Mouse (Mus musculus) heart, embryonic 11.5 days (tissue): Measurements from ENCODE around the gene Gm37240. TPM values are rescaled to one million over a fixed set of nuclear protein-coding genes. Genes with fewer than 3 reads are reported as not detected.

ENCODE experiments used
- ATAC-seq: fragments of 200-750 bp; cut with Nextera tagmentation; replicated peaks from 2 replicates; pipeline ENCODE4 v1.8.0; 2017; ENCODE audit warnings: moderate library complexity; ENCODE audit not compliant: insufficient number of reproducible peaks, low FRiP score, low TSS enrichment
- H3K27ac ChIP-seq: fragments of 300-500 bp; sonication (generic); 2 replicates; pipeline ENCODE4 v1.5.1; 2014; ENCODE audit warnings: mild to moderate bottlenecking, low read depth, low read length
- H3K27me3 ChIP-seq: fragments of 300-500 bp; sonication (generic); 2 replicates; pipeline ENCODE4 v1.6.1; 2014; ENCODE audit warnings: mild to moderate bottlenecking, low read length, mixed read lengths; ENCODE audit not compliant: control insufficient read depth, insufficient read depth
- H3K36me3 ChIP-seq: fragments of 300-500 bp; sonication (generic); 2 replicates; pipeline ENCODE4 v1.6.1; 2014; ENCODE audit warnings: mild to moderate bottlenecking, low read length, moderate library complexity, mixed read lengths; ENCODE audit not compliant: control insufficient read depth, insufficient read depth
- H3K4me1 ChIP-seq: fragments of 300-500 bp; sonication (generic); 2 replicates; pipeline ENCODE4 v1.6.1; 2014; ENCODE audit warnings: low read length; ENCODE audit not compliant: control insufficient read depth, insufficient read depth
- H3K4me2 ChIP-seq: fragments of 300-500 bp; sonication (generic); 2 replicates; pipeline ENCODE4 v1.6.1; 2014; ENCODE audit warnings: mild to moderate bottlenecking, moderate library complexity
- H3K4me3 ChIP-seq: fragments of 300-500 bp; sonication (generic); 2 replicates; pipeline ENCODE4 v1.5.1; 2014; ENCODE audit warnings: low read depth, low read length
- H3K9ac ChIP-seq: fragments of 300-500 bp; sonication (generic); 2 replicates; pipeline ENCODE4 v1.6.1; 2014; ENCODE audit warnings: mild to moderate bottlenecking, low read depth, low read length, moderate library complexity
- H3K9me3 ChIP-seq: fragments of 300-500 bp; sonication (generic); replicated peaks from 2 replicates; pipeline ENCODE4 v1.6.1; 2016; ENCODE audit warnings: low read length; ENCODE audit not compliant: control insufficient read depth
- WGBS: fragments of 180-500 bp; shearing (Covaris S2); extraction: QIAGEN DNeasy Blood & Tissue Kit; methylation state at CpG from one replicate; pipeline ENCODE4 v1.1.7; 2014; ENCODE audit not compliant: insufficient replicate concordance; 5-methylcytosine and 5-hydroxymethylcytosine counted together
- polyA plus RNA-seq: library from polyadenylated mRNA; unstranded; fragments of >200 nt; fragmentation: Nextera tagmentation; extraction: Ambion mirVana; gene quantifications from 2 replicates; pipeline ENCODE4 v1.2.1, GENCODE M21; 2014

Gm37240 gene
- polyA plus RNA-seq, 1 experiment from 2014 or later, result 4.5 TPM

- no peak overlapping the region for H3K27ac ChIP-seq
- H3K9me3 ChIP-seq, result no peaks in the 10 kb centered on the region; the same call in 1 of the 2 replicates
- WGBS, result 58% methylated on average over 28 of the region's 28 CpGs
- ATAC-seq, result 0 out of 2 replicates have a peak, but pooled peaks have one; percentile 18
- H3K4me3 ChIP-seq, result no peak overlapping the region
- H3K4me2 ChIP-seq, result no peak overlapping the region
- H3K9ac ChIP-seq, result no peak overlapping the region
- no peaks in the 10 kb centered on the region for H3K36me3 ChIP-seq
- no peaks in the 10 kb centered on the region for H3K27me3 ChIP-seq
- peaks cover 13% of the 10 kb centered on the region; the same call in 1 of the 2 replicates for H3K4me1 ChIP-seq
These were observed 712.5 kb downstream of the Gm37240 start for GRCm38 (mm10) chr3:85174542-85175469.

GRCm38 (mm10) chr3:85173441-85174071 is 713.8 kb downstream of the Gm37240 start:
- 56% methylated on average over 6 of the region's 6 CpGs for WGBS
- H3K27me3 ChIP-seq, result no peaks in the 10 kb centered on the region
- no peak overlapping the region for H3K9ac ChIP-seq
- H3K4me1 ChIP-seq, result peaks cover 13% of the 10 kb centered on the region; the same call in 1 of the 2 replicates
- H3K4me3 ChIP-seq, result no peak overlapping the region
- H3K4me2 ChIP-seq, result no peak overlapping the region
- no peak overlapping the region for H3K27ac ChIP-seq
- H3K36me3 ChIP-seq, result no peaks in the 10 kb centered on the region
- no peaks in the 10 kb centered on the region; the same call in 1 of the 2 replicates for H3K9me3 ChIP-seq
- ATAC-seq, result no peak

- Histone ChIP-seq H3K9me3 (no peaks in the 10 kb centered on the region), H3K27me3 (no peaks in the 10 kb centered on the region), H3K36me3 (no peaks in the 10 kb centered on the region), H3K4me3 (no peak overlapping the region), H3K27ac (no peak overlapping the region), H3K4me2 (no peak overlapping the region), H3K4me1 (peaks cover 13% of the 10 kb centered on the region; the same call in 1 of the 2 replicates), H3K9ac (no peak overlapping the region)
- no peak for ATAC-seq
- 71% methylated on average over 11 of the region's 11 CpGs for WGBS
These were observed 714.8 kb downstream of the Gm37240 start for GRCm38 (mm10) chr3:85172532-85172931.

- Histone ChIP-seq H3K4me2 (no peak overlapping the region), H3K4me1 (peaks cover 13% of the 10 kb centered on the region; the same call in 1 of the 2 replicates), H3K27me3 (no peaks in the 10 kb centered on the region), H3K9me3 (no peaks in the 10 kb centered on the region), H3K4me3 (no peak overlapping the region), H3K36me3 (no peaks in the 10 kb centered on the region), H3K9ac (no peak overlapping the region), H3K27ac (no peak overlapping the region)
- WGBS, result 80% methylated on average over 12 of the region's 12 CpGs
- ATAC-seq, result no peak
These were observed 715.2 kb downstream of the Gm37240 start for GRCm38 (mm10) chr3:85172096-85172495.

GRCm38 (mm10) chr3:85168816-85169215 is 718.5 kb downstream of the Gm37240 start:
- Histone ChIP-seq H3K4me1 (0 out of 2 replicates have a peak, but pooled peaks cover 2% of the 10 kb centered on the region), H3K9me3 (no peaks in the 10 kb centered on the region), H3K4me2 (no peak overlapping the region), H3K36me3 (no peaks in the 10 kb centered on the region), H3K27me3 (no peaks in the 10 kb centered on the region), H3K9ac (no peak overlapping the region), H3K4me3 (no peak overlapping the region), H3K27ac (no peak overlapping the region)
- 87% methylated on average over 2 of the region's 2 CpGs for WGBS
- no peak for ATAC-seq

- Histone ChIP-seq H3K27ac (no peak overlapping the region), H3K36me3 (no peaks in the 10 kb centered on the region), H3K4me3 (no peak overlapping the region), H3K9ac (no peak overlapping the region), H3K4me2 (no peak overlapping the region), H3K9me3 (no peaks in the 10 kb centered on the region), H3K27me3 (no peaks in the 10 kb centered on the region), H3K4me1 (no peaks in the 10 kb centered on the region)
- ATAC-seq, result no peak
- WGBS, result 32% methylated on average over 1 of the region's 1 CpGs
These were observed 722.4 kb downstream of the Gm37240 start for GRCm38 (mm10) chr3:85164931-85165330.

- Histone ChIP-seq H3K9me3 (no peaks in the 10 kb centered on the region), H3K9ac (no peak overlapping the region), H3K36me3 (no peaks in the 10 kb centered on the region), H3K4me2 (no peak overlapping the region), H3K4me3 (no peak overlapping the region), H3K27me3 (no peaks in the 10 kb centered on the region), H3K4me1 (no peaks in the 10 kb centered on the region), H3K27ac (no peak overlapping the region)
- no peak for ATAC-seq
- WGBS, result 80% methylated on average over 5 of the region's 5 CpGs
These were observed 723.9 kb downstream of the Gm37240 start for GRCm38 (mm10) chr3:85163396-85163795.

GRCm38 (mm10) chr3:85162430-85162829 is 724.9 kb downstream of the Gm37240 start:
- no peaks in the 10 kb centered on the region for H3K27me3 ChIP-seq
- ATAC-seq, result no peak
- H3K4me3 ChIP-seq, result no peak overlapping the region
- no peaks in the 10 kb centered on the region for H3K4me1 ChIP-seq
- 80% methylated on average over 3 of the region's 3 CpGs for WGBS
- no peaks in the 10 kb centered on the region for H3K36me3 ChIP-seq
- no peaks in the 10 kb centered on the region for H3K9me3 ChIP-seq
- no peak overlapping the region for H3K4me2 ChIP-seq
- H3K27ac ChIP-seq, result no peak overlapping the region
- no peak overlapping the region for H3K9ac ChIP-seq
